Mouse (Mus musculus) layer of hippocampus, adult 18-20 months (tissue): Measurements from ENCODE around the gene Tcf7l1. TPM values are rescaled to one million over a fixed set of nuclear protein-coding genes. Genes with fewer than 3 reads are reported as not detected.
A peak's percentile ranks its signal among the peaks of the same experiment; 100 is the strongest.

Source experiments
- DNase-seq, 2 experiments: peaks; one replicate each; pipeline ENCODE4 v3.0.0; 2022; ENCODE audit warnings: low spot score in 2 of 2
- total RNA-seq, 2 experiments: library from RNA; stranded (reverse); gene quantifications; 2 replicates each; pipeline ENCODE4 v1.2.3; 2021

Tcf7l1 gene
- total RNA-seq, 2 experiments from 2014 or later: 3.2 to 3.5 TPM

DNA sequence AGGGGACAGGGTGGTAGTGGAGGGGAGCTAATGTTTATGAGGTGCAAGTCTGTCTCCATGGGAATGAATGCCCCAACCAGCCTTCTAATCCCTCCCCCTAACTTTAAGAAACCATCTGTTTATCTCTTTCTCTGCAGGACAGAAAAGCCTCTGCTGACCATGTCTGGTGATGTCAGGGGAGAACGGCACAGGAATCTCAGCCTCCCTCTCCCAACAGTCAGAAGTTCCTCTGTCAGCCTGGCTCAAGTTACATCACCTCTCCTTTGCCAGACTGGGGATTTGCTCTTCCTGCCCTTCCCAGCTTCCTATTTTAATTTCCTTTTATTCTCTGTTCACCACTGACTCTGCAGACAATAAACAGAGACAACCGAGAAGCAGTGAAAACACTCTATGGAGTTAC, 40.6 kb downstream of the Tcf7l1 start:
- no peak for DNase-seq

DNA sequence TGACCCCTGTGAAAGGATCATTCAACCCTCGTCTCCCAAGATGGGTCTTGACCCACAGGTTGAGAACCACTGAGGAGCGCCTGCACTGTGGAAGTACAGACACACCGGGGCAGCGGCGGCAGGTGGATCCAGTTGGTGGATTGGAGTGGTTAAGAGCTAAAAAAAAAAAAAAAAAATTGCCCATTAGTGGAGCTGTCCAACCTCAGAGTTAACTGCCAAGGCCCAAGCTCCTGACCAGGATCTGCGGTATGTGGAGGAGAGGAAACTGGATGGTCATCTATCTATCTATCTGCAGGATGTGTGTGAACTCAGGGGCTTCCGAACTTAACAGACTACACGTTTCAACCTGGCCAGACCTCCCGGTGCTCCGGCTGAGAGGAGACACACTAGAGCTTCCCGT, 41.2 kb downstream of the Tcf7l1 start:
- DNase-seq: no peak

DNA sequence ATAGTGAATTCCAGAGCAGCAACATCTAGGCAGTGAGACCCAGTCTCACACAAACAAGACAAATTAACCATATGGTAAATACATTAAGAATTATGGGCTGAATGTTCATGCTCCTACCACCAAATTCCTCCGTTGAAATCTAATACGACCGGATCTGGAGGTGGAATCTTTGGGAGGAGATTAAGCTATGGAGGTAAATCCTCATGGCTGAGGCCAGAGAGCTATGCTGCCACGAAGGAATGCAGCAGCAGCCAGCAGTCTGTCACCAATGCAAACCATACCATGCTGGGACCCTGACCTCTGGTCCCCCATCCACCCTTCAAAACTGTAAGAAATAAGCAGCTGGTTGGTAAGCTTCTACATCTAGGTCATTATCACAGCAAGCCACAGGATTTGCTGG, 41.9 kb downstream of the Tcf7l1 start:
- no peak for DNase-seq

DNA sequence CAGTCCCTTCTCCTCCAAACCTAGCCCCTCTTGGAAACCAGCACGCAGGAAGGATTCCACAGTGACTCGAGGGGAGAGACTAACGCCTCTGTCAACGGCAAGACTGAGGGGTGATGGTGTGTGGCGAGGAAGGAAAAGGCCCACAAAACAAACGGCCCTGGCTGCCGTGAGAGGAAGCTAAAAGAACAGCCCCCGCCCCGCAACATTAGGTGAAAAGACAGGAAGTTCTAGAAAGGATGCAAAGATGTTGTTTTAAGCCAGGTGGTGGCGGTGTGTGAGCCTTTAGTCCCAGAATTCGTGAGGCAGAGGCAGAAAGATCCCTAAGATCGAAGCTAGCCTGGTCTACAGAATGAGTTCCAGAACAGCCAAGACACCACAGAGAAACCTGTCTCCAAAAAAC, 43.3 kb downstream of the Tcf7l1 start:
- no peak for DNase-seq

DNA sequence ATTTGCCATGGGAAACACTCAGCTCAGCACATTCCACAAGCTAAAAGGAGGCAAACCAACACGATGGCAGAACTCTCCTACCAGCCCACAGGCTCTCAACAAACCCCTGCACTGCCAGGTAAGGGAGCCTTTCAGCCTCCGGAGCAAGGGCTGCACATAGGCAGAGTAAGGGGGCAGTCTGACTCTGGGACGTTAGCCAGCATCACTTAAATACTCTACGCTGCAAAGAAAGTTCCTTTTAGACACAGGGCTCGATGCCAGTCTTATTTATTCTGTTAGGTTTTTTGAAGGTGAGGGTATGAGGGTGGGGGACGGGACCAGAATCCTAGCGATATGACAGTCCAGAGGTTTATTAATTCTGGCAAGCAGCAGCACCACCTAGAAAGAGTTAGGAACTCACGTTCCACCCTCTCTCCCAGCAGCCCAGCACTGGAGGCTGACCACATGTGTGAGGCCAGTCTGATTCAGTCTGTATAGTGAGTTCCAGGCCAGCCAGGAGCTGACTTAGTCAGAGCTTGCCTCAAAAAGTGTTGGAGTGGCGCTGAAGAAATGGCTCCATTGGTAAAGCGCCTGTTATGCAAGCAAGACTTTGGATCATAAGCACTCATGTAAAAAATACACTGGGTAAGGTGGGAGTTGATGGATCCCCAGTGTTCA, 44.8 kb downstream of the Tcf7l1 start:
- DNase-seq: no peak

DNA sequence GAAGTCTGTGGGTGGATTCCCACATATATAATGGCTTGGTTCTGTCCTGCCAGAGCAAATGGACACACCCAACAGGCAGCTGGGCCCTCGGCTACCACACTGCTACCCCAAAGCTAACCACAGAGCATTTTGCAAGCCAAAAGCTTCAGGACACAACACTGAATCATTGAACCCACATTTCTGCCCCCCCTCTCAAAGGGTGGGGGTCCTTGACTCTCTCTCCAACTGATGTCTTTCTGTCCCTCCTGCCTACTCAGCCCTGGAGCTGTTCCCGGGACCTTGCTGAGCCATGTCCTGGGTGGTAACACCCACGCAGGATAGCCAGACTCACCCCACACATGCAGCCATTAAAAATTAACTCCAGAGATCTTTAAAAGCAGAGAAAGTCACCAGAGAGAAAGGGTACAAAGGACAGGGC, 45.4 kb downstream of the Tcf7l1 start:
- no peak for DNase-seq

DNA sequence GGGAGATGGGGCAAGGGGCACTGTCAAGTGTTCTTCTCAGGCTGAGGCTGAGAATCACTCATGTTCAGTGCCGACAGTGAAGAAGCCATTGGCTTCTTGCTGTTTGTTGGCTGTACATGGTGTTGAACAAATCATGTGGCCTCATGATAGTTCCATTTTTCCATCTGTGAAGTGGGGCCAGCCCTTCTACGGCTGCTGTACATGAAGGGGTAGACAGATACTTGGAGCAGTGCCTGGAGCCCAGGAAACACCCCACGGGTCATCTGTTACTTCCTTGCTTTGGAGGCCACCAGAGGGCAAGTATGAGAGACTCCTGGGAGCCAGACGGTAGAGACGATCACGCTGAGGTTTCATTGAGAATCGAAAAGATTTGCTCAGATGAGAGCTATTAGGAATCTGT, 46.7 kb downstream of the Tcf7l1 start:
- no peak for DNase-seq

DNA sequence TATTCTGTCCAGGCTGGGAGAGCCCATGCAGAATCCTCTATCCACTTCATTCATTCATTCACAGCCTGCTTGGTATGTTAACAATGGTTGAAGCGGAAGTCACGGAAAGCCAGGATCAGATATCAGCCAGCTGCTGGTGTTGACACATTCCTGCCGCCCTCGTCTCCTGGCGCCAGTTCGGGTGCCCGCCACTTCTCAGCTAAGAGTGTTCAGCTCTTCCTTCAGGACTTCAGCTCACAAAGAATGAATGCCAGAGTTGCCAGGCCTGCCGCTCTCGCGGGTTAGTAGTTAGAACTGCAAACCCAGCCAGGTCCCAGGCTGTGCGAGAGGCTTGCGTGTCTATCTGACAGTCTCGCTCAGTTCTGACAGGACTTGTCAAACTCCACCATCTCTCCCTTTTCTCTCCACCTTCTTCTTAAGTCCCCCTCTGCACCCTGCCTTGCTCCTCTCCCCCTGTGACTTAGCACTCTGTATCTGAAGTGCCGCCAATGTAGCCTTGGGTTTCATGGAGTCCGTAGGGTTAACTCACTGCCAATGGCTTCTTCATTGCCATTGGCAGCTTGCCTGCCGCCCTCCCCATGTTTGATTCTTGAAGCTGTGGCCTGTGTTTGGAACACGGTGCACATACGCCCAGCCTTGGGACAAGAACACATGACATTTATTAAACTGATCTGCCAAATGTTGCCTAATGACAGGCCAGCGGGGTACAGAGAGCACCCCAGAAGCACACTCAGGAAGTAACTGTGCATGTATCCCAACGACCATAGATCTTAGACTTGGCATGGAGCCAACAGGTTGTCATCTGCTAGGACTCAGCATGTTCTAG, 48.2 kb downstream of the Tcf7l1 start:
- DNase-seq: no peak

DNA sequence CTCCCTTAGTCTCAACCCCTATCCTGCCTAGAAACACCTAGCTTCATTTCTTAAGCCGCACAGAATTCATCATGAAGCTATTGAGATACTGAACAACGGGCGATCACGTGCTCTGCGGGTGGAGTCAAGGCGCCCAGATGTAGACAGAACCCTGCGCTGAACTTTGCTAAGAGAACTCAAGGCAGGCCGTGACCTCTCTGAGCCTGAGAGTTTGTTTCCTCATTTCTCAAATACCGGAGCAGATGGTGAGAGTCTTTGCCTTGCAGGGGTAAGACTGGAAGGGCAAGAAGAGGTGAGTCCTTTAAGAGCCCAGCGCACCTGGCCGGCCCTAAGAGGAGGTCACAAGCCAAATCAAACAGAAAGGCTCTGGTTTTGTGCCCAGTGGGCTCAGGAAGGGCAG, 52.2 kb downstream of the Tcf7l1 start:
- DNase-seq: no peak

DNA sequence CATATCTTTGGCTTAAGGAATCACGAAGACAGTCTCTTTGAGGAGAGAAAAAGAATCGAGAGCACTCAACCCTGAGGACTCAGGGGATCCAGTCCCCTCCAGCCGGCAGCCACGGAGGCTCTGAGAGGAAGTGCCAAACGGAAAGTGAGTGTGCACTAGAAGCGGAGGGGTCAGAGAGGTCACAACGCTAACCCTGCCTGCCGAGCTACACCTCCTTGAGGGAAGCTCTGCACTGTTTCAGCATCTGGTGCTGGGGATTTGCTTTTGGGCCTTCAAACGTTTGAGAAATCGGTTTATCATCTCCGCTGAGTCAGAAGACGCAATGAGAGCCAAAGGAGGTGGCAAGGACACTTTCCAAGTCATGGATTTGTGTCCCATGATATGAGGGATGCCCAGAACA, 53.8 kb downstream of the Tcf7l1 start:
- DNase-seq: no peak

DNA sequence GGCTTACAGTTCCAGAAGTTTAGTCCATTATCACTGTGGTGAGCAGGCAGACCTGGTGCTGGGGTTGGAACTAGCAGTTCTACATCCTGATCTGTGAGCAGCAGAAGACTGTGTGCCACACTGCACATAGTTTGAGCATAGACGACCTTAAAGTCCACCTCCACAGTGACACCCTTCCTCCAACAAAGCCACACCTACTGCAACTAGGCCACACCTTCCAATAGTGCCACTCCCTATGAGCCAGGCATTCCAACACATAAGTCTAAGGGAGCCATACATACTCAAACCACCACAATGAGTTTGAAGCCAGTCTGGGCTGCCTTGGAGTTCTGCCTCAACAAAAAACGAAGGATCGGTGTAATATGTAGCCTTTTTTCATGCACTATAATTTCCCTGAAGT, 55.7 kb downstream of the Tcf7l1 start:
- DNase-seq: no peak

DNA sequence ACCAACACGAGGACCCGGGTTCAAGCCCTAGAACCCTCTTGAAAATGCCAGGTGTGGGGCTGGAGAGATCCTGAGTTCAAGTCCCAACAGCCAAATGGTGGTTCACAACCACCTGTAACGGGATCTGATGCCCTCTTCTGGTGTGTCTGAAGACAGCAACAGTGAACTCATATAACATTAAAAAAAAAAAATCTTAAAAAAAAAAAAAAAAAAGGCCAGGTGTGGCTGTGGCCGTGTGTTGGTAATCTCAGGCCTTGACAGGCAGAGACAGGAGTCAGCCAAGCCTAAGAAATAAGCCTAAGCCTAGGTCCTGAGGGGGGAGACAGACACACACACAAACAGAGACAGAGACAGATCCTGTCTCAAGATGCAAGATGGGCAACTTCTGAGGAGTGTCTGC, 56.9 kb downstream of the Tcf7l1 start:
- DNase-seq: no peak

DNA sequence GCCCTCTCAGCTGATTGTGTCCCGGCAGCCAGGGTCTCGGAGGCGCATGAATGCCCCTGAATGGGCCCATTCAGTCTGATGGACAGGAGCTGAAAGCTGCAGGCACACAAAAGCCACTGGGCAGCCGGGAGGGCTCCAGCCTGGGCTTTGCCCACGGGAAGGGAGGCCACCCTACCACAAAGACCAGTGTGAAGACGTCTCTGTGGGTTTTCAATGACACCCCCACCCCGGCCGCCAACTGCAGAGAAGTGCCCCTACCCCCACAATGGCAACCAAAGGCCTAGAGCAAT, 58.5 kb downstream of the Tcf7l1 start:
- peak; percentile 12 to 17 for DNase-seq

DNA sequence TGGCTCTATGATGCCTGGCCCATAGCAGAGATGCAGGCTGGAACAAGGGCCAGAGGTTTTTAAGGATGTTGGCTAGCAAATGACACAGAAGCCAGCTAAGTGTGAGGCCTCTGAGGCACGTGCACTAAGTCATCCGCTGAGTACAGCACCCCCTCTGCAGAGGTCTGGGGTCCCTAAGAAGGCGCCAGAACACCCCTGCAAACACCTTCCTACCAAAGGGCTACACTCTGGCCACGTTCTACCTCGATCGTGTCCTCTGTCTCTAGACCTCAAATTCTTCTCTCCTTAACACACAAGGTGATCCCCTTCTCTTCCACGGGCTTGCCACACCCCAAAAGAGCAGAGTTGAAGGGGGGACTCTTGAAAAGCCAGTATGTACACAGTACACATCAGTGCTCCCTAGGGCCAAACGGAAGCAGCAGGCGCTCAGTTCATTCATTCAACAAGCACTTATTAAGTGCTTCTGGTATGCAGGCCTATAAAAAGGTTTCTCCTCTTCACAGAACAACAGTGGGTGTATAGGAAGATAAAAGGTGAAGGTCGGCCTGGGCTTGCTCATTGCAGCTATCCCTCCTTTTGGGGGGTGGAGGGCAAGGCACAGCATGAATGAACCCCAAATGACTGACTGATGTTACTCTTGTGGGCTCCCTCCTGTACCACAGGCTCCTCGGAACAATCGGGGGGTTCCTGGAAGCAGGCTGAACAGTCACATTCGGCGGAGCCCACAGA, 59.1 kb downstream of the Tcf7l1 start:
- no peak for DNase-seq

DNA sequence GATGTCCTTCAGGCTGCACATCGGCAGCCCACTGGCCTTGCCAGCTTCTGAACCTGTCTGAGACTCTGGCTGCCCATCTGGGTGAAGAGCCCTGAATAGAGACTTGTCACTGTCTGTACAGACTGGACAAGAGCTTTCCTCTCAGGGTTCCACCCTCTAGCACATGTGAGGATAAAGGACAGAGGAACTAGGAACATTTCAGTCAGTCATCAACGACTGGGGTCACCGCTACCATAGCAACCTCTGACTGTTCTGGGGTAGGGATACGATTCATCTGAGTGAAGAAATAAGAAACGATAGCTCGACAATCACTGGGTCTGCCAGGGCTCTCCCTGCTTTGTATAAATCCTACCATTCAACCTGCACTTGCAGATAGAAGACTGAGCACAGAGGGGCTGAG, 61.2 kb downstream of the Tcf7l1 start:
- no peak for DNase-seq

DNA sequence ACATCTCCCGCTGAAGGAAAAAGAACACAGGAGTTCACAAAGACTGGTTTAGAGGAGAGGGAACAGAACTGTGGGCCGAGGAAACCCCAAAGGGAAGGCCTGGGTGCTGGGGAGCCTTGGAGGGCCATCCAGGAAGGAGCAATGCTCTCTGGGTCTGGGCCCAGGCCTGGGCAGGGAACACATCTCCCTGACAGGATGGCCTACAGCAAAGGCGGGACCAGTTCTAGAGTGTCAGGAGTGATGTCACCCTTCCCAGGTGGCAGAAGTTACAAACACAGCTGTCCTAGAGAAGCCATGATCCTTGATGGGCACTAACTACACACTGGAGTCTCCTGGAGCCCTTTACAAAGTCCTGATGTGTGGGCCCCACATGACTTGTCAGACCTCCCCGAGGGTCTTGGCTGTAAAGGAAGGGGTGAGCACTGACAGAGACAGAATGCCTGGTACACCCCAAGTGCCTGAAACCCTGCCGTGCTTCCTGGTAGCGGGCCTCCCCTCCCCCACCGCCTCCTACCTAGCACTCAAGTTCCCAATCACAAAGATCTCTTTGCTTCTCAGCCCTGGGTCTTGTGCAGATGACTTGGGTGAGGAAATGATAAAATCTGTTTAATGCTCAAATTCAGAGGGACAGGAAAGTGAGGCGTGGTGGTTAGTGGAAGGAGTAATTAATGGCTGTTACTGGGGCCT, 64.4 kb downstream of the Tcf7l1 start:
- no peak for DNase-seq

DNA sequence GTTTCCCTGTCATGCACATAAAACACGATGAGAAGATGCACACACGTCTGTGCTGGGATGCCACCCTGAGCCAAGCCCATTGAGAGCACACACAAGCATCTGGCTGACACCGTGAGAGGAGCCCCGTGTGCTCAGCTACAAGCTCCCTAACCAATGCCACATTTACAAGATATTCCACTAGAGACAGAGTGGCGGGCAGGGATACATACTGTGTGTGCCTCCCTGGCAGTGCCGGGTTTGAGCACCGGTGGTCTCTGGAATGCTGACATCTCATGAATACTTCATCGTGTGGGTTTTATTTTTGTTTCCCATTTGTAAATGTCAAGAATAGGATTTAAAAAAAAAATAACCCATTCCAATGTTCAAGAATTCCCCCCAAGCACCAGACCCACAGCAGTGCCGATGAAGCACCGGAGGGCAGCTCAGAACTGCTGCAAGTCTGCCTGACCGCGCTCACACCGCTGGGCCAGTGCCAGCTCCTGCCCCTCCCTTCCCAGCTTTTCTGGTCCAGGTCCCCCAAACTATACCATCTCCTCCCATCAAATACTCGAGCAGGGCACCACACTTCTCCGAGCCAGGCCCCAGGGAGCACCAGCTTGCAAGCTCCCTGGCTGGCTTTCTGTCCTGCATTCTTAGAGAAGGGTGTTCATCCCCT, 65.2 kb downstream of the Tcf7l1 start:
- no peak for DNase-seq

DNA sequence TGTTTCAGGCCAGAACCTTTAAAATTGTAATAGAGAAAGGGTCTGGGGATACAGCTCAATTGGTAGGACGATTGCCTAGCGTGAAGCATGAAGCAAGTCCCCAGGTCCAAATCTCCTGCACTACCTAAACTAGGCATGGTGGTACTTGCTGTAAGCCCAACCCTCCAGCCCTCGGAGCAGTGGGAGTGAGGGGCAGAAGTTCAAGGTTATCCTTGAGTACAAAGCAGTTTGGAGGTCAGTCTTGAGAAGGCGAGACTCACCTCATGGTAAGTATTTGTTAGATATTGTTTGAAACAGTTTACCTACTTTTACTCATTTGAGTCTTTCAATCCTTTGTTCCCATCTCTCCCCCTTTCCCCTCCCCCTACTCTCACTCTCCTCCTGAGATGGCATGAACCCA, 65.9 kb downstream of the Tcf7l1 start:
- no peak for DNase-seq

DNA sequence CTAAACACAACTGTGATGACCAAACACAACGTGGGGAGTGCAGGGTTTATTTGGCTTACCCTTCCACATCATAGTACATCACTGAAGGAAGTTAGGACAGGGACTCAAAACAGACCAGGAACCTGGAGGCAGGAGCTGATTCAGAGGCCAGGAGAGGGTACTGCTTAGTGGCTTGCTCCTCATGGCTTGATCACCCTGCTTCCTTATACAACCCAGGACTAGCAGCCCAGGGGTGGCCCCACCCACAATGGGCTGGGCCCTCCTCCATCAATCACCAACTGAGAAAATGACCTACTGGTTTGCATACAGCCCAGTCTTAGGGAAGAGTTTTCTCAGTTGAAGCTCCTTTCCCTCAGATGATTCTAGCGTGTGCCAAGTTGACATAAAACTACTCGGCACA, 68.2 kb downstream of the Tcf7l1 start:
- DNase-seq: no peak

DNA sequence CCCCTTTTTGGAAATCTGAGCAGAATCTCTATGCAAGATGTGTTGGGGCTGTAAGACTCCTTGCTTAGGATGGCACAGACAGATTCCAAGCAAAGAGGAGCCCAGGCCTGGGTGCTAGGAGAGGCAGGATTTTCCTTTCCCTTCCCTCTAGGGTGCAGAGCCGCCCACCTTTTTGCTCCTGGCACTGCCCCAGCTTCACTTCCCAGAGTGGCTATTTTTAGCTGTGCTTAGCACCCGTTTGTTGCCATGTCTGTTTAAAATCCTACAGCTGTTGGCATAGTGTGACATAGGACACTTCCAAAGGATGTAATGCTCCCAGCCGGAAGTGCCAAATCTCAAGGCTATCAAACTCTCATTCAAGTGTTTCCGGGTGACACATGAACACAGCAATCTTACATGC, 74.3 kb downstream of the Tcf7l1 start:
- no peak for DNase-seq

DNA sequence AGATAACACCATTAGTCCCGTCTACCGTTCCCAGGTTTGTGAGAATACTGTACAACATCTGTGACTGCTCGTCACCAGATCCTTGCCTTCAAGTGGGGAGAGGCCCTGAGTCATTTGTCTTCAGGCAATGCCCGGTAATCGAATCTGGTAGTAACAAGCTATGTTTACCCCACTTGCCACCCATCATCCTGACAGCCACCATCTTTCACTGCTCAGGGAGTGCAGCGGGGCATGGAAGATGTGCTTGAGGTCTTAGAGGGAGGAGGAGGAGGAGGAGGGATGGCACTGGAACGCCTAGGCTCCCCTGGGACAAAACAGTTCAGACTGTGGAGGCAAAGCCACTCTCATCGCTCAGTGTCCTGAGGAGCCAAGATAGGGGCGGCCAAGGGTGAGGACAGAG, 74.8 kb downstream of the Tcf7l1 start:
- DNase-seq: no peak
